Mouse (Mus musculus) spleen, postnatal 4 days (tissue): ENCODE measurements around the gene Ehmt2.
A peak's percentile ranks its signal among the peaks of the same experiment; 100 is the strongest.

Experiments used
- DNase-seq, 2 experiments: peaks; one replicate each; pipeline ENCODE4 v3.0.0; 2022; ENCODE audit warnings: low spot score in 2 of 2

The Ehmt2 gene

DNA sequence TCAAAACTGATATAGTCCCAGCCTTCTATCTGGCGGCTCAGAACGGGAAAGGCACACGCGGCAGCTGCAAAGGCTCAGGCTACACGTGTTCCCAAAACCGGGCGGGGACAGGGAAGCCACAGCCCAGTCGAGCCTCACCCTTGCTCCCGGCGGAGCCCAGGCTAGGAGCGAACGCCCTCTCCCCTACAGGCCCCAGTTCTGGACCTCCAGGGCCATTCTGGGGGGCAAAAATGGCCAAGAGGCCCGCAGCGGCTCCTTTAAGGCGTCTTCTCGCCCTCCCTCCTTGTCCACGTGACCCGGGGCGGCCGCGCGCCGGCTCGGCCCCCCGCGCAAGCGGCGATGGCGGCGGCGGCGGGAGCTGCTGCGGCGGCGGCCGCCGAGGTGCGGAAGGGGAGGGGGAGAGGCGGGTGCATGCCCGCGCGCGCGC is at the start of gene Ehmt2, which contains the start of gene C2:
Ehmt2 (plus strand) TSS at position 310 of the 427 bp plus-strand sequence.
C2 (minus strand) TSS at position 106 of the 427 bp plus-strand sequence.
- DNase-seq, result peak; percentile 75 to 89

- DNase-seq, result peak; percentile 98
Observed at GRCm38 (mm10) chr17:34849722-34850516, 48.4 kb upstream of the Ehmt2 start, which contains the start of the genes Skiv2l and Nelfe. Skiv2l (minus strand) TSS chr17:34850210. Nelfe (plus strand) TSS chr17:34850391.

GRCm38 (mm10) chr17:34850517-34851125 is 47.6 kb upstream of the Ehmt2 start:
- no peak for DNase-seq

- DNase-seq, result no peak
Observed at GRCm38 (mm10) chr17:34853511-34853910, 44.8 kb upstream of the Ehmt2 start.

DNA sequence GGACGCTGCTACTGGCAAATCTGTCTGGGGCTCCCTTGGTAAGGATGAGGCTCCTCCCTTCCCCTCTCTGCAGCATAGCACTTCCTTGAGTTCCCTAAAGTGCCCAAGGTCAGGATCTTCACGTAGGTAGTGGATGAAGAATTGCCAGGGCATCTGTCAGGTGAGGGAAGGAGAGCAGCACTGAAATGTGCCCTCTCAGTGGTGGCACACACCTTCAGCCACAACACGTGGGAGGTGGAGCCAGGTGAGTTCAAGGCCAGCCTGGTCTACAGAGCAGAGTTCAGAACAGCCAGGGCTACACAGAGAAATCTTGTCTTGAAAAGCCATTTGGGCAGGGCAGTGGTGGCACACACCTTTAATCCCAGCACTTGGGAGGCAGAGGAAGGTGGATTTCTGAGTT is 43.5 kb upstream of the Ehmt2 start:
- no peak for DNase-seq

- peak; percentile 47 to 74 for DNase-seq
Observed at GRCm38 (mm10) chr17:34855825-34856224, 42.4 kb upstream of the Ehmt2 start.

DNA sequence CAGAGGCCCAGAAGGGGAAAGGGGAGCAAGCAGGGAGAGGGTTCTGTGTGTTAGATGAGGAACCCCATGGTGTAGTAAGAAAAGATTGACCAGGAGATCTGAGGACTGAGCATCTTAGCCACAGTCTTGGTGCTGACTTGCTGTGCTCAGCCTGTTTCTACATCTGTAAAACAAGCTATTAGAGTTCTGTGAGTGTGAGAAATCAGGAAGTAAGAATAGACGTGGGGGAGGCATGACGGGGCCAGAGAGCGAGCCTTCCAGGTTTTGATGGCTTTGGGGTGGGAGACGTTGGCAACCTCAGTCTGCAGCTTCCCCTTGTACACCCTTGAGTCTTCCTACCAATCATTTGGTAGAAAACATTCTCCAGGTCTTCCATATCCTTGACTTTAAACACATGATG is 39.6 kb upstream of the Ehmt2 start:
- DNase-seq, result no peak

- DNase-seq, result no peak
Observed at GRCm38 (mm10) chr17:34860514-34860913, 37.8 kb upstream of the Ehmt2 start.

GRCm38 (mm10) chr17:34861704-34862415 is 36.4 kb upstream of the Ehmt2 start:
- DNase-seq, result no peak

- no peak for DNase-seq
Observed at GRCm38 (mm10) chr17:34862416-34863081, 35.7 kb upstream of the Ehmt2 start, which contains the start of gene Cfb. Cfb (minus strand) TSS chr17:34862518.

DNA sequence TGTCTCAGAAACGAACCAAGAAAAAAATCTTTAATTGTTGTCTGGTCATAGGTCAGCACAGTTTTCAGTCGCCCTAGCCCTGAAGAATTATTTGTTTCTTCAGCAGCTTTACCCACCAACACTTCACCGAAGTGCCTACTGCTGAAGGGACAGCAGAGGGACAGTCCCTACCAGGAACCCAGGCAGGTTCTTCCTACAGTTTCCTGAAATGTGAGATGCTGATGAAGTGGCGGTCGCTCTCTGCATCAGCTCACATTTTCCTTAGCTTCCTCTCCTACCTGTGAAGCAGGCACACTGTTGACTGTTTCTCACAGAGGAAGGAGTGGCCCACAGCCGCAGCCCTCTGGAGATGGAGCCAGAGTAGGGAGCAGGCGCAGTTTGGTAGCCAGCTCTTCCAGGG is 32.3 kb upstream of the Ehmt2 start:
- DNase-seq, result no peak

DNA sequence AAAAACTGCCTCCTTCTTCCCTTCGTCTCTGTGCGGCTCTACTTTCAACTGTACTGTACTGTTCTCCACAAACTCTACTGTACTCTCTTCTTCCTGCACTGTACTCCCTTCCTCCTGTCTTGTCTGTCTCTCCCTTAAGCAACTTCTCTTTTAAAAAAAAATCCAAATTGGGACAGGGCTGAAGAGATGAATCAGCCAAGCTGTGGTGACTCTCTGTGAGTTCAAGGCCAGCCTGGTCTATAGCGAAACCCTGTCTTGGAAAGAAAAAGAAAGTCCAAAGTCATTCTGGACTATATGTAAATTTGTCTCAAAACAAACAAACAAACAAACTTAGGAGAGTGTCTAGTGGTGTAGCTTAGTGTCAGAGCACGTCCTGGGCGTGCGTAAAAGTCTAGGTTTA is 23.9 kb upstream of the Ehmt2 start:
- DNase-seq, result no peak

- DNase-seq, result no peak
Observed at GRCm38 (mm10) chr17:34879336-34879879, 18.9 kb upstream of the Ehmt2 start, which contains the start of gene Zbtb12. Zbtb12 (plus strand) TSS chr17:34879483.

GRCm38 (mm10) chr17:34881166-34881565 is 17.1 kb upstream of the Ehmt2 start:
- no peak for DNase-seq

DNA sequence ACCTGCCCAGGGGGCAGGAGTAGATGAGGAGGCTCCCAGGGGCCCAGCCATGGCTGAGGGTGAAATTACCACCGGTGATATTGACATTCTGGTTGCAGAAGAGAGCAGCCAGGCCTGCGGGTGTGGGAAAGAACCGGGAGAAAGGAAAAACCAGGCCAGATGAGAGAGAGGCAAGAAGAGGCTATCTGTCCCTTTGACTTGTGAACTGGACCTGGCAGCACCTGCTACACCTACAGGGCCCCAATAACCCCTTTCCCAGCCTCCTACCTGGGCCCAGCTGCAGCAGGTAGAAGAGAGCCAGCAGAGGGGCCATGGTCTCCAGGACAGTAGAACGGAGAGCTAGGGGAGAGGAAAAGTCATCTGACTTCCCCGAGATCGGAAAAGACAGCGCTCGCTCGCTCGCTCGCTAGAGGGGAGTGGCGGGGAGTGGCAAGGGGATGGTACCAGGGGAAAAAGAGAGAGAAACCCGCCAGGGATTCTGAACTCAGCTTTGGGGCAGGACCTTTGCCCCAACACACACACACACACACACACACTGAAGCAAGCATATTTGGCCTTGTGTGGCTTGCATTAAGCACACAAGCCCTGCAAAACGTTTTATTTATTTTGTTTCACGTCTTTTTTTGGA is 16.5 kb upstream of the Ehmt2 start, which contains the start of gene Gm20547:
Gm20547 (minus strand) TSS at position 360 of the 628 bp plus-strand sequence.
- no peak for DNase-seq

DNA sequence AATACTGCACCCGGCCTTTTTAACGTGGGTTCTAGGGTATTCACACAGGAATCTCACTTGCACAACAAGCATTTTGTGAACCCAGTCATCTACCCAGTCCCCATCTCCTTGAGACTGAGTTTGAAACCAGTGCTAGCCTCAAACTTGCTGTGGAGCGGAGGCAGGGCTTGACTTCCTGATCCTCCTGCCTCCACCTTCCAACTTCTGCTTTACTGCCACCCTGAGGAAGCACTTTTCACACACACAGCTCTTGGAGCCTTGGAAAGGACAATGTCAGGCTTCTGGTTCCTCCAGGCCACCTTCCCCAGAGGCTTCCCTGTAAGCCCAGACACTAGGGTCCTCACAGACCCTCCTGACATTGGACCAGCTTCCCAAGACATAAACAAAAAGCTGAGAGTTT is 14.9 kb upstream of the Ehmt2 start:
- no peak for DNase-seq

GRCm38 (mm10) chr17:34884704-34885103 is 13.6 kb upstream of the Ehmt2 start:
- DNase-seq, result no peak

- no peak for DNase-seq
Observed at GRCm38 (mm10) chr17:34885615-34886014, 12.7 kb upstream of the Ehmt2 start.

DNA sequence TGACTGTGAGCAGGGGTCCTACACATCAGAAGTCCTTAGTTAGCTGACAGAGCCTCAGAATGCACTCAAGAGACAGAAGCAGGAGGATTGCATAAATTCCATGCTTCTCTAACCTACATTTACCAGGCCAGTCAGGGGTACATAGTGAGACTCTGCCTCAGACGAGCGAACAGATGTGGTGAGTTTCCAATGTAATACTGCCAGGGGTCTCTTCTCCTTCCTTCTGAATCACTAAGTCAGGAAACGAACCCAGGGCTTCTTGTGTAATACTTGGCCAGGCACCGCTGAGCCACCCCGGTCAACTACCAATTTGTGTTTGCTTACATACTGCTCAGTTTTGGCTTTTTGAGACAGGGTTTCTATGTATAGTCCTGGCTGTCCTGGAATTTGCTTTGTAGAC is 10.3 kb upstream of the Ehmt2 start:
- no peak for DNase-seq

- no peak for DNase-seq
Observed at GRCm38 (mm10) chr17:34890074-34890743, 8.1 kb upstream of the Ehmt2 start.
